Mouse (Mus musculus) G1E (cell line): Measurements from ENCODE around the gene Tcirg1. TPM values are rescaled to one million over a fixed set of nuclear protein-coding genes. Genes with fewer than 3 reads are reported as not detected.

Source experiments
- ATAC-seq: 2 replicates; pipeline ENCODE4 v1.8.0; 2016; ENCODE audit warnings: mild to moderate bottlenecking; ENCODE audit not compliant: insufficient number of reproducible peaks, poor library complexity, low FRiP score, severe bottlenecking; ENCODE audit errors: extremely low read depth
- DNase-seq: peaks from one replicate; pipeline ENCODE4 v3.0.0; 2012; ENCODE audit warnings: low spot score
- H3K27me3 ChIP-seq: 2 replicates; pipeline ENCODE4 v1.6.1; 2012; ENCODE audit warnings: mild to moderate bottlenecking, low read length, inconsistent platforms; ENCODE audit not compliant: insufficient read depth
- H3K36me3 ChIP-seq: replicated peaks from 2 replicates; pipeline ENCODE3; 2012; ENCODE audit warnings: mild to moderate bottlenecking, inconsistent platforms
- H3K4me1 ChIP-seq: 2 replicates; pipeline ENCODE4 v1.6.1; 2012; ENCODE audit warnings: low read depth, low read length, inconsistent platforms, mixed read lengths; ENCODE audit not compliant: insufficient read depth
- H3K4me3 ChIP-seq: 2 replicates; pipeline ENCODE4 v1.5.1; 2012; ENCODE audit warnings: low read depth, mild to moderate bottlenecking, inconsistent platforms, low read length, moderate library complexity, mixed read lengths
- H3K9me3 ChIP-seq: replicated peaks from 2 replicates; pipeline ENCODE4 v1.6.1; 2012; ENCODE audit warnings: inconsistent platforms
- CTCF ChIP-seq: IDR thresholded peaks from 2 replicates; pipeline ENCODE4 v1.5.1; 2012; ENCODE audit warnings: low read depth, low read length, inconsistent platforms, mixed read lengths
- GATA1 ChIP-seq: IDR thresholded peaks from 2 replicates; pipeline ENCODE4 v1.6.1; 2012; ENCODE audit warnings: borderline replicate concordance, low read length, inconsistent platforms, mixed read lengths
- GATA2 ChIP-seq: IDR thresholded peaks from 2 replicates; pipeline ENCODE4 v1.6.1; 2012; ENCODE audit warnings: low read depth, low read length, inconsistent platforms, borderline replicate concordance
- POLR2AphosphoS5 ChIP-seq: IDR thresholded peaks from 2 replicates; pipeline ENCODE4 v1.6.1; 2012; ENCODE audit warnings: low read depth, low read length, inconsistent platforms; ENCODE audit not compliant: insufficient replicate concordance
- TAL1 ChIP-seq: conservative IDR thresholded peaks from 2 replicates; pipeline ENCODE4 v1.6.1; 2012; ENCODE audit warnings: low read depth, low read length, inconsistent platforms, mixed read lengths
- polyA plus RNA-seq: library from polyadenylated mRNA; stranded (reverse); fragments of >175 nt; gene quantifications from 2 replicates; pipeline ENCODE4 v1.2.3, GENCODE M21; 2012
- total RNA-seq, 2 experiments: library from RNA; stranded (forward) in 1 of 2; stranded (reverse) in 1 of 2; fragments of 200-1000 nt in 1 of 2; fragments of >200 nt in 1 of 2; fragmentation: Nextera tagmentation in 1 of 2; gene quantifications; 2 replicates each; pipeline ENCODE4 v1.2.3; 2014 to 2017

Gene Tcirg1
- total and polyA plus RNA-seq, 3 experiments: 30.7 to 43.9 (median 37.0) TPM

GRCm38 (mm10) chr19:3904363-3904675, 2.6 kb downstream of the Tcirg1 start:
- Histone ChIP-seq H3K4me1 (peaks cover 38% of the 10 kb centered on the region), H3K36me3 (peaks cover 72% of the 10 kb centered on the region), H3K9me3 (no peaks in the 10 kb centered on the region), H3K27me3 (no peaks in the 10 kb centered on the region), H3K4me3 (no peak overlapping the region)
- DNase-seq (no peak), ATAC-seq (no peak)
- TF ChIP-seq CTCF (no peak), GATA2 (no peak), GATA1 (no peak), TAL1 (no peak), POLR2AphosphoS5 (no peak)

GRCm38 (mm10) chr19:3903648-3904362, 3.1 kb downstream of the Tcirg1 start:
- H3K4me1 ChIP-seq: peaks cover 38% of the 10 kb centered on the region
- peaks cover 72% of the 10 kb centered on the region for H3K36me3 ChIP-seq
- no peak for DNase-seq
- no peaks in the 10 kb centered on the region for H3K9me3 ChIP-seq
- TF ChIP-seq TAL1 (no peak), GATA1 (no peak), POLR2AphosphoS5 (no peak), CTCF (no peak), GATA2 (no peak)
- no peaks in the 10 kb centered on the region for H3K27me3 ChIP-seq
- ATAC-seq: no peak
- H3K4me3 ChIP-seq: no peak overlapping the region

GRCm38 (mm10) chr19:3902966-3903365, 4.0 kb downstream of the Tcirg1 start:
- ATAC-seq: no peak
- Histone ChIP-seq H3K36me3 (peaks cover 71% of the 10 kb centered on the region), H3K27me3 (no peaks in the 10 kb centered on the region), H3K4me1 (peaks cover 36% of the 10 kb centered on the region), H3K9me3 (no peaks in the 10 kb centered on the region), H3K4me3 (no peak overlapping the region)
- DNase-seq: no peak
- no peak for TF ChIP-seq CTCF
- no peak for TF ChIP-seq POLR2AphosphoS5
- no peak for TF ChIP-seq GATA1
- no peak for TF ChIP-seq GATA2
- no peak for TF ChIP-seq TAL1

GRCm38 (mm10) chr19:3899618-3900017, 7.3 kb downstream of the Tcirg1 start:
- Histone ChIP-seq H3K4me1 (peaks cover 4% of the 10 kb centered on the region), H3K36me3 (peaks cover 92% of the 10 kb centered on the region), H3K4me3 (no peak overlapping the region), H3K27me3 (no peaks in the 10 kb centered on the region), H3K9me3 (no peaks in the 10 kb centered on the region)
- DNase-seq (no peak), ATAC-seq (no peak)
- TF ChIP-seq TAL1 (no peak), POLR2AphosphoS5 (no peak), GATA1 (no peak), CTCF (no peak), GATA2 (no peak)

GRCm38 (mm10) chr19:3898952-3899351, 8.0 kb downstream of the Tcirg1 start:
- H3K4me3 ChIP-seq: no peak overlapping the region
- no peaks in the 10 kb centered on the region for H3K27me3 ChIP-seq
- ATAC-seq: no peak
- peaks cover 92% of the 10 kb centered on the region for H3K36me3 ChIP-seq
- no peaks in the 10 kb centered on the region; the same call in 1 of the 2 replicates for H3K4me1 ChIP-seq
- H3K9me3 ChIP-seq: no peaks in the 10 kb centered on the region
- no peak for TF ChIP-seq POLR2AphosphoS5
- DNase-seq: no peak

- ATAC-seq (no peak), DNase-seq (no peak)
- H3K36me3 ChIP-seq: peaks cover 92% of the 10 kb centered on the region
- no peaks in the 10 kb centered on the region for H3K27me3 ChIP-seq
- TF ChIP-seq GATA2 (no peak), GATA1 (no peak), CTCF (no peak), TAL1 (no peak), POLR2AphosphoS5 (no peak)
- no peak overlapping the region for H3K4me3 ChIP-seq
- no peaks in the 10 kb centered on the region for H3K9me3 ChIP-seq
- no peaks in the 10 kb centered on the region for H3K4me1 ChIP-seq
Observed at GRCm38 (mm10) chr19:3897557-3897956, 9.4 kb downstream of the Tcirg1 start.

GRCm38 (mm10) chr19:3896208-3896607, 10.7 kb downstream of the Tcirg1 start:
- H3K36me3 ChIP-seq: peaks cover 92% of the 10 kb centered on the region

More at GRCm38 (mm10) chr19:3896208-3896607, 10.7 kb downstream of the Tcirg1 start:
- ATAC-seq: no peak
- DNase-seq: no peak
- Histone ChIP-seq H3K9me3 (no peaks in the 10 kb centered on the region), H3K4me3 (no peak overlapping the region), H3K4me1 (no peaks in the 10 kb centered on the region), H3K27me3 (no peaks in the 10 kb centered on the region)
- TF ChIP-seq GATA1: no peak
- no peak for TF ChIP-seq TAL1
- no peak for TF ChIP-seq POLR2AphosphoS5
- no peak for TF ChIP-seq CTCF
- no peak for TF ChIP-seq GATA2
